Mouse (Mus musculus): Measurements from ENCODE around the gene Clec4f.

The Clec4f gene

GRCm38 (mm10) chr6:83631815-83632214, 24.2 kb downstream of the Clec4f start:
- DNase-seq = no peak

GRCm38 (mm10) chr6:83626781-83627180, 29.2 kb downstream of the Clec4f start:
- DNase-seq = no peak

GRCm38 (mm10) chr6:83619955-83620354, 36.0 kb downstream of the Clec4f start:
- DNase-seq = no peak

GRCm38 (mm10) chr6:83617581-83618335, 38.2 kb downstream of the Clec4f start:
- no peak for DNase-seq

GRCm38 (mm10) chr6:83616512-83616911, 39.5 kb downstream of the Clec4f start:
- no peak for DNase-seq

- DNase-seq = no peak
Observed at GRCm38 (mm10) chr6:83614469-83614868, 41.5 kb downstream of the Clec4f start.

- DNase-seq = no peak
Observed at GRCm38 (mm10) chr6:83612976-83613375, 43.0 kb downstream of the Clec4f start.

GRCm38 (mm10) chr6:83599636-83600174, 56.3 kb downstream of the Clec4f start:
- DNase-seq = no peak

- no peak for DNase-seq
Observed at GRCm38 (mm10) chr6:83599060-83599550, 56.9 kb downstream of the Clec4f start.

- peak; percentile 69 for DNase-seq
Observed at GRCm38 (mm10) chr6:83598646-83599045, 57.3 kb downstream of the Clec4f start.

- DNase-seq = no peak
Observed at GRCm38 (mm10) chr6:83597988-83598387, 58.0 kb downstream of the Clec4f start.

GRCm38 (mm10) chr6:83595035-83595434, 61.0 kb downstream of the Clec4f start:
- no peak for DNase-seq
